Mouse (Mus musculus) hindbrain, embryonic 15.5 days (tissue): Measurements from ENCODE around the gene Ofd1. TPM values are rescaled to one million over a fixed set of nuclear protein-coding genes. Genes with fewer than 3 reads are reported as not detected.
A peak's percentile ranks its signal among the peaks of the same experiment; 100 is the strongest.

Source experiments
- ATAC-seq: fragments of 200-750 bp; cut with Nextera tagmentation; 2 replicates; pipeline ENCODE4 v1.8.0; 2017; ENCODE audit warnings: low read depth, moderate number of reproducible peaks, moderate TSS enrichment; ENCODE audit not compliant: low FRiP score
- H3K27ac ChIP-seq: fragments of 300-500 bp; sonication (generic); replicated peaks from 2 replicates; pipeline ENCODE4 v1.5.1; 2015; ENCODE audit warnings: mild to moderate bottlenecking, inconsistent platforms
- H3K27me3 ChIP-seq: fragments of 300-500 bp; sonication (generic); 2 replicates; pipeline ENCODE4 v1.6.1; 2015; ENCODE audit warnings: control low read depth, inconsistent platforms
- H3K36me3 ChIP-seq: fragments of 300-500 bp; sonication (generic); 2 replicates; pipeline ENCODE4 v1.6.1; 2015; ENCODE audit warnings: control low read depth, inconsistent platforms
- H3K4me1 ChIP-seq: fragments of 300-500 bp; sonication (generic); replicated peaks from 2 replicates; pipeline ENCODE4 v1.6.1; 2015; ENCODE audit warnings: control low read depth, inconsistent platforms
- H3K4me2 ChIP-seq: fragments of 300-500 bp; sonication (generic); 2 replicates; pipeline ENCODE4 v1.6.1; 2015; ENCODE audit warnings: moderate library complexity, mild to moderate bottlenecking, inconsistent platforms
- H3K4me3 ChIP-seq: fragments of 300-500 bp; sonication (generic); 2 replicates; pipeline ENCODE4 v1.5.1; 2015; ENCODE audit warnings: mild to moderate bottlenecking, inconsistent platforms
- H3K9ac ChIP-seq: fragments of 300-500 bp; sonication (generic); 2 replicates; pipeline ENCODE4 v1.6.1; 2015; ENCODE audit warnings: inconsistent platforms
- H3K9me3 ChIP-seq: fragments of 300-500 bp; sonication (generic); 2 replicates; pipeline ENCODE4 v1.6.1; 2016; ENCODE audit warnings: control low read depth, inconsistent platforms
- WGBS: fragments of 180-500 bp; shearing (Covaris S2); methylation state at CpG from one replicate; pipeline ENCODE4 v1.1.7; 2015; 5-methylcytosine and 5-hydroxymethylcytosine counted together
- polyA plus RNA-seq: library from polyadenylated mRNA; unstranded; fragments of >200 nt; fragmentation: Nextera tagmentation; extraction: Ambion mirVana; gene quantifications from 2 replicates; pipeline ENCODE4 v1.2.1, GENCODE M21; 2015

Ofd1 gene
- polyA plus RNA-seq, 1 experiment from 2014 or later: 6.3 TPM

- H3K4me3 ChIP-seq: no peak overlapping the region
- no peak for ATAC-seq
- 83% methylated on average over 5 of the region's 6 CpGs for WGBS
- no peak overlapping the region for H3K4me2 ChIP-seq
- H3K27ac ChIP-seq: no peak overlapping the region
- H3K9me3 ChIP-seq: no peaks in the 10 kb centered on the region
- no peaks in the 10 kb centered on the region for H3K36me3 ChIP-seq
- no peak overlapping the region for H3K9ac ChIP-seq
- H3K4me1 ChIP-seq: no peaks in the 10 kb centered on the region
- no peaks in the 10 kb centered on the region for H3K27me3 ChIP-seq
Observed at GRCm38 (mm10) chrX:166416196-166416595, 24.3 kb downstream of the Ofd1 start.

GRCm38 (mm10) chrX:166407865-166408264 is 32.6 kb downstream of the Ofd1 start:
- H3K27me3 ChIP-seq: no peaks in the 10 kb centered on the region
- ATAC-seq: no peak
- no peaks in the 10 kb centered on the region for H3K4me1 ChIP-seq
- H3K4me3 ChIP-seq: no peak overlapping the region
- H3K27ac ChIP-seq: no peak overlapping the region
- H3K9me3 ChIP-seq: no peaks in the 10 kb centered on the region
- H3K36me3 ChIP-seq: peaks cover 16% of the 10 kb centered on the region; the same call in 1 of the 2 replicates
- H3K4me2 ChIP-seq: no peak overlapping the region
- H3K9ac ChIP-seq: no peak overlapping the region

DNA sequence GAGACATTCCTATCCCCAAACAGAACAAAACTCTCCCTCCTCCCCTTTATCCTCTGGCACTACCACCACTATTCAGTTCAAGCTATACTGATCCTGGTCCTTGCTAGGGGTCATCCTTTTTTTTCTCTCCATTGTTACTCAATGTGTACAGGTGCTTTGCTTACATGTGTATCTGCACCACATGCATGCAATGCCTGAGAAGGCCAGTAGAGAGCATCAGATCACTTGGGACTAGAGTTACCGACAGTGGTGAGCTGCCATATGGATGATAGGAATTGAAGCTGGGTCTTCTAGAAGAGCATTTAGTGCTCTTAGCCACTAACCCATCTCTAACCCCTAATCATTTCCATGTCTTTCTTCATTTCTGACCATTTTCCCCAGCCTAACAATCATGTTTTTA is 46.8 kb downstream of the Ofd1 start:
- WGBS: 89% methylated on average over 1 of the region's 1 CpGs
- Histone ChIP-seq H3K27me3 (no peaks in the 10 kb centered on the region), H3K4me1 (no peaks in the 10 kb centered on the region), H3K9me3 (no peaks in the 10 kb centered on the region), H3K4me3 (no peak overlapping the region), H3K27ac (no peak overlapping the region), H3K36me3 (no peaks in the 10 kb centered on the region), H3K4me2 (no peak overlapping the region), H3K9ac (no peak overlapping the region)
- ATAC-seq: no peak

- Histone ChIP-seq H3K36me3 (peaks cover 8% of the 10 kb centered on the region), H3K4me2 (no peak overlapping the region), H3K4me3 (no peak overlapping the region), H3K9me3 (no peaks in the 10 kb centered on the region), H3K9ac (no peak overlapping the region), H3K4me1 (no peaks in the 10 kb centered on the region), H3K27ac (no peak overlapping the region), H3K27me3 (no peaks in the 10 kb centered on the region)
- 84% methylated on average over 6 of the region's 6 CpGs for WGBS
- ATAC-seq: no peak
Observed at GRCm38 (mm10) chrX:166386656-166387055, 53.8 kb downstream of the Ofd1 start.

GRCm38 (mm10) chrX:166384935-166385334 is 55.6 kb downstream of the Ofd1 start:
- Histone ChIP-seq H3K9ac (no peak overlapping the region), H3K4me2 (no peak overlapping the region), H3K36me3 (peaks cover 8% of the 10 kb centered on the region), H3K27me3 (no peaks in the 10 kb centered on the region; the same call in 1 of the 2 replicates), H3K4me3 (no peak overlapping the region), H3K4me1 (no peaks in the 10 kb centered on the region), H3K27ac (no peak overlapping the region), H3K9me3 (no peaks in the 10 kb centered on the region)
- 62% methylated on average over 3 of the region's 3 CpGs for WGBS
- no peak for ATAC-seq

GRCm38 (mm10) chrX:166383606-166384005 is 56.9 kb downstream of the Ofd1 start:
- H3K27ac ChIP-seq: no peak overlapping the region
- WGBS: 91% methylated on average over 2 of the region's 2 CpGs
- ATAC-seq: no peak
- no peaks in the 10 kb centered on the region for H3K9me3 ChIP-seq
- H3K4me1 ChIP-seq: no peaks in the 10 kb centered on the region
- H3K4me3 ChIP-seq: no peak overlapping the region
- peaks cover 14% of the 10 kb centered on the region for H3K36me3 ChIP-seq
- no peak overlapping the region for H3K9ac ChIP-seq
- H3K4me2 ChIP-seq: no peak overlapping the region
- no peaks in the 10 kb centered on the region; the same call in 1 of the 2 replicates for H3K27me3 ChIP-seq

- H3K9ac ChIP-seq: no peak overlapping the region
- H3K9me3 ChIP-seq: no peaks in the 10 kb centered on the region
- no peak for ATAC-seq
- H3K4me3 ChIP-seq: no peak overlapping the region
- H3K4me2 ChIP-seq: no peak overlapping the region
- H3K27me3 ChIP-seq: no peaks in the 10 kb centered on the region; the same call in 1 of the 2 replicates
- H3K4me1 ChIP-seq: no peaks in the 10 kb centered on the region
- peaks cover 16% of the 10 kb centered on the region for H3K36me3 ChIP-seq
- WGBS: 84% methylated on average over 5 of the region's 5 CpGs
- no peak overlapping the region for H3K27ac ChIP-seq
Observed at GRCm38 (mm10) chrX:166378652-166379051, 61.9 kb downstream of the Ofd1 start.

DNA sequence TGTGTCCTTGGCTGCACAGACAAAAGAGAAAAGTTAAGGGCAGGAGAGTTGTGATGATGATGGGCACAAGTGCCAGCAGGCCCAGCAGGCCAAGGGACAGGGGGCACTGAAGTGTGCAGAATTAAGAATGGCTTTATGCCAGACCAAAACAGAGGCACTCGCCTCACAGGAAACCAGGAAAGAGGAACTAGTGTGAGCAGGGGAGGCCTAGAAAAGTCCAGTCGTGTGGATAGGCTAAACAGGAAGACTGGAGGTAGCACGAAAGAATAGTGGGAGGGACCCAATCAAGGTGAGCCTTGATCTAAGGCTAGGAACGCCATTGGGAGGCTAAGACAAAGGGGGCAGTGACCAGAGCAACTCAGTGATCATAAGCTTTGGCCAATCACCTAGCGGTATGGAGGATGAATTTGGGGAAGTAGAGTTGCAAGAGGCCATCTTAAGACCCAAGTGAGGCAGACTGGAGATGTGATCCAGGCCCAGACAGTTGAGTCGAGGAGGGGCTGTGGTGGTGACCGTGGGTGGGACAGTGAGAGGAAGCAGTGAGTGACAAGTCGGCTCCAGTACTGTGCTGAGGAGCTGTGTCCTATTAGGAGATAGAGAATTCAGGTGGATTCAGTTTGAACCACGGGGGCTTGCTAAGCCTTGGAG is 63.7 kb downstream of the Ofd1 start:
- no peak overlapping the region for H3K9ac ChIP-seq
- H3K27ac ChIP-seq: no peak overlapping the region
- no peak for ATAC-seq
- no peak overlapping the region for H3K4me3 ChIP-seq
- no peaks in the 10 kb centered on the region for H3K4me1 ChIP-seq
- H3K27me3 ChIP-seq: peaks cover 5% of the 10 kb centered on the region; the same call in 1 of the 2 replicates
- H3K36me3 ChIP-seq: peaks cover 13% of the 10 kb centered on the region; the same call in 1 of the 2 replicates
- no peaks in the 10 kb centered on the region for H3K9me3 ChIP-seq
- WGBS: 81% methylated on average over 9 of the region's 9 CpGs
- no peak overlapping the region for H3K4me2 ChIP-seq

DNA sequence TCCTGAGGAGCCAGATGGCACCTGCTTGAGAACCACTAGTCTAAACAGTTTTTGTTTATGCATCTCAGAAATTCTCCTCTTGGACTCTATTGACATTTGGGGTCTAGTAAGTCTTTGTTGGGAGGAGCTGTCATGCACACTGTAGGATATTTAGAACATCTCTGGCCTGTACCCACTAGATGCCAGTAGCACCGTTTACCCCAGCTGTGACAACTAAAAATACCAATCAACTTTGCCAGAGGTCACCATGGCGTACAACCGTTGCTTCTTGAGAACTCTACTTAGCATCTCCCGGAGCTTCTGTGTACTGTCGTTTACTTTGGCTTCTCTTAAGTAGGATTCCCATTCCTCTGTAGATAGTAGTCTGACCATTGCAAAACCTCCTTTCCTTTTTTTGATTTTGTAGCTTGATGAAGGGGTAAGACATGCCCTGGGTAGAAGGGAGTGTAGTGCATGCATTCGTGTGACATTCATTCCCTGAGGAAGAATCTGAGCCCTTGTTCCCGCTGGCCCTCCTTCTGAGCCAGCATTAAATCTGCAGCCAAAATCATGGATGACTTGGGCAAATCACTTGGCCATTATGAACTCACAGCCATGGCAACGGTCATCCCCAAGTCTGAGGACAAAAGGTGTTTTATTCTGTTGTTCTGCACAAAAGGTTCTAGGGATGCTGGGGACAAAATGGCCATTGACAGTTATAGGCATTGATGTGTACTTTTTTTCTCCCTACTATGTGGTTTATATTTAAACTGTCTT is 74.9 kb downstream of the Ofd1 start:
- no peaks in the 10 kb centered on the region for H3K9me3 ChIP-seq
- no peaks in the 10 kb centered on the region for H3K27me3 ChIP-seq
- H3K4me3 ChIP-seq: no peak overlapping the region
- ATAC-seq: peak; percentile 34; the same call in 1 of the 2 replicates
- WGBS: 56% methylated on average over 8 of the region's 8 CpGs
- H3K4me1 ChIP-seq: no peaks in the 10 kb centered on the region
- no peak overlapping the region for H3K27ac ChIP-seq
- no peak overlapping the region for H3K4me2 ChIP-seq
- no peak overlapping the region for H3K9ac ChIP-seq
- H3K36me3 ChIP-seq: no peaks in the 10 kb centered on the region

DNA sequence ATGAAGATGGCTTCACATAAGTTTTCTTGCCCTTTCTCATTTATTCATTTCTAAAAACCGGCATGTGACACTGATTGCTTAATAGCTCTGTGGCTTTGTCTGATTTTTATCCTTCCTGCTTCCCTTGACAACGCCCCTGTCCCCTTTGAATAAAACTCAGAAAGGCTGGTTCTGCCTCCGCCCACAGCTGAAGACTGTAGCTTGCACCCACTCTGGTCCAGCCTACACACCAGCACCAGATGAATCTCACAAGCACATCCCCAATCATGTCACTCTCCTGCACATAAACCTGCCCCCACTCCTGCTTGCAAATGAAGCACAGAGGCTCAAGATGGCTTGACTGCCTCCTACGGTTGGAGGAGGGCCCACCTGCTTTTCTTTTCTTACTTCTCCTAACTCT is 80.0 kb downstream of the Ofd1 start:
- 0 out of 2 replicates have a peak, but pooled peaks cover 5% of the 10 kb centered on the region for H3K36me3 ChIP-seq
- H3K27me3 ChIP-seq: no peaks in the 10 kb centered on the region
- H3K9me3 ChIP-seq: no peaks in the 10 kb centered on the region
- H3K4me2 ChIP-seq: no peak overlapping the region
- no peak overlapping the region for H3K27ac ChIP-seq
- H3K9ac ChIP-seq: no peak overlapping the region
- ATAC-seq: no peak
- 83% methylated on average over 4 of the region's 4 CpGs for WGBS
- H3K4me3 ChIP-seq: no peak overlapping the region
- H3K4me1 ChIP-seq: no peaks in the 10 kb centered on the region

- no peaks in the 10 kb centered on the region for H3K27me3 ChIP-seq
- no peak overlapping the region for H3K27ac ChIP-seq
- H3K9me3 ChIP-seq: no peaks in the 10 kb centered on the region
- no peak overlapping the region for H3K4me2 ChIP-seq
- no peak overlapping the region for H3K4me3 ChIP-seq
- WGBS: 81% methylated on average over 2 of the region's 2 CpGs
- 0 out of 2 replicates have a peak, but pooled peaks cover 5% of the 10 kb centered on the region for H3K36me3 ChIP-seq
- H3K9ac ChIP-seq: no peak overlapping the region
- ATAC-seq: no peak
- H3K4me1 ChIP-seq: no peaks in the 10 kb centered on the region
Observed at GRCm38 (mm10) chrX:166359927-166360440, 80.5 kb downstream of the Ofd1 start.

- no peak for ATAC-seq
- Histone ChIP-seq H3K9ac (no peak overlapping the region), H3K36me3 (0 out of 2 replicates have a peak, but pooled peaks cover 5% of the 10 kb centered on the region), H3K9me3 (no peaks in the 10 kb centered on the region), H3K4me2 (no peak overlapping the region), H3K4me3 (no peak overlapping the region), H3K4me1 (no peaks in the 10 kb centered on the region), H3K27me3 (no peaks in the 10 kb centered on the region), H3K27ac (no peak overlapping the region)
- 87% methylated on average over 2 of the region's 2 CpGs for WGBS
Observed at GRCm38 (mm10) chrX:166358955-166359354, 81.5 kb downstream of the Ofd1 start.
